Mouse (Mus musculus) C2C12 (cell line): ENCODE results near the gene Snx29. TPM values are rescaled to one million over a fixed set of nuclear protein-coding genes. Genes with fewer than 3 reads are reported as not detected.

Source experiments
- H3K27me3 ChIP-seq: one replicate; pipeline ENCODE4 v1.6.1; 2011; ENCODE audit not compliant: control insufficient read depth, insufficient read depth, insufficient read length
- H3K36me3 ChIP-seq: one replicate; pipeline ENCODE4 v1.6.1; 2011; ENCODE audit not compliant: control insufficient read depth, insufficient read depth
- H3K4me3 ChIP-seq: one replicate; pipeline ENCODE4 v1.5.1; 2011; ENCODE audit warnings: mild to moderate bottlenecking, control low read depth; ENCODE audit not compliant: poor library complexity, insufficient read depth, severe bottlenecking
- H3K79me2 ChIP-seq: one replicate; pipeline ENCODE4 v1.6.1; 2011; ENCODE audit not compliant: control insufficient read depth, insufficient read depth
- H3K79me3 ChIP-seq: one replicate; pipeline ENCODE4 v1.6.1; 2011; ENCODE audit warnings: low read depth, control low read depth
- H3ac ChIP-seq: one replicate; pipeline ENCODE3; 2011; ENCODE audit warnings: low read depth; ENCODE audit not compliant: control insufficient read depth, insufficient read length
- CEBPB ChIP-seq: IDR thresholded peaks from one replicate; pipeline ENCODE4 v1.6.1; 2011; ENCODE audit warnings: low read depth, mild to moderate bottlenecking, control low read depth, moderate library complexity
- CTCF ChIP-seq: IDR thresholded peaks from one replicate; pipeline ENCODE4 v1.5.1; 2011; ENCODE audit not compliant: control insufficient read depth, insufficient read depth, insufficient read length
- FOSL1 ChIP-seq: IDR thresholded peaks from one replicate; pipeline ENCODE4 v1.8.0; 2011; ENCODE audit warnings: mild to moderate bottlenecking, low read length; ENCODE audit not compliant: poor library complexity, insufficient read depth, severe bottlenecking
- MAX ChIP-seq: IDR thresholded peaks from one replicate; pipeline ENCODE4 v1.6.1; 2011; ENCODE audit warnings: mild to moderate bottlenecking, control low read depth
- MYOD1 ChIP-seq: IDR thresholded peaks from one replicate; pipeline ENCODE4 v1.6.1; 2011; ENCODE audit warnings: low read depth; ENCODE audit not compliant: control insufficient read depth, insufficient read length
- MYOG ChIP-seq: IDR thresholded peaks from one replicate; pipeline ENCODE4 v1.6.1; 2011; ENCODE audit not compliant: control insufficient read depth, insufficient read length; ENCODE audit errors: extremely low read depth
- USF1 ChIP-seq: IDR thresholded peaks from one replicate; pipeline ENCODE4 v1.6.1; 2011; ENCODE audit warnings: low read depth, mild to moderate bottlenecking, control low read depth, moderate library complexity
- polyA plus RNA-seq: library from polyadenylated mRNA; unstranded; fragments of >200 nt; fragmentation: generic; extraction: Trizol; gene quantifications from one replicate; pipeline ENCODE4 v1.2.1, GENCODE M21; 2012; ENCODE audit warnings: missing spikeins

The Snx29 gene
- polyA plus RNA-seq, 1 experiment, result 0.62 TPM

DNA sequence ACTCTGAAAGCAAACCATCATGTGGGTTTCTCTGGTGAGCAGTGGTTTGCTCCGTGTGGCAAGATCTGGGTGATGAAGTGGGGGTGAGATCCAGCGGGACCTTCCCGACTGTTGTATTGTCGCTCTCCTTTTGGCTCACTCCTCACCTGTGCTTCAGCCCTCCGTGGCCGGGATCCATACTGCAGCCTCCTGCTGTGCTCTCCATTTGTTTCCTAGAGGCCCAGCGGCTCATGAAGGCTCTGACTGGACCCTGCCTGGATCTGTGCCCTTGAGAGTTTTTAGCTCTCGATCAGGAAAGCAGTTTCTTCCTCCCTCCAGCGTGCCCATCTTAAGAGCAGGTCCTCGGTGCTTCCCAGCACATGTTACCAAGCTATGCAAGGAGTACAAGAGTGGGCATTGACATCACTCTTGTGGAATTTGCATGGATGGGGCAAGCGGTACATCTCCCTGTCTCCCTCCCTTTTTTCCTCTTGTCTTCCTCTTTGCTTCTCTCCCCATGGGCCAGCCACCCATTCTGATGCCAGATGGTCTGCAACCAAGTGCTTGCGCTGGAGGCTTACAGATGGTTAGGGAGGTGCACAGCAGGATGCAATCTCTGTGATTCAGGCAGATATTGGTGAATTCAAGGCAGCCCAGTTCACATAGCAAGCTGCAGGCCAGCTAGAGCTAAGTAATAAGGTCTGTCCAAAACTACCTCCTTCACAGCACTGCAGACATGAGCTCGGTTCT lies 207.9 kb downstream of the Snx29 start:
- H3K27me3 ChIP-seq, result no peaks in the 10 kb centered on the region
- no peaks in the 10 kb centered on the region for H3K79me2 ChIP-seq
- H3K79me3 ChIP-seq, result no peaks in the 10 kb centered on the region
- H3K4me3 ChIP-seq, result no peak overlapping the region
- H3ac ChIP-seq, result no peak overlapping the region
- TF ChIP-seq USF1 (no peak), CTCF (no peak), MAX (no peak), CEBPB (no peak), MYOD1 (no peak), MYOG (no peak), FOSL1 (no peak)
- H3K36me3 ChIP-seq, result no peaks in the 10 kb centered on the region

GRCm38 (mm10) chr16:11531441-11531840 lies 208.7 kb downstream of the Snx29 start:
- TF ChIP-seq USF1, result no peak
- no peak for TF ChIP-seq FOSL1
- TF ChIP-seq CTCF, result no peak
- no peak for TF ChIP-seq CEBPB
- no peak for TF ChIP-seq MYOD1
- TF ChIP-seq MAX, result no peak
- no peak for TF ChIP-seq MYOG

DNA sequence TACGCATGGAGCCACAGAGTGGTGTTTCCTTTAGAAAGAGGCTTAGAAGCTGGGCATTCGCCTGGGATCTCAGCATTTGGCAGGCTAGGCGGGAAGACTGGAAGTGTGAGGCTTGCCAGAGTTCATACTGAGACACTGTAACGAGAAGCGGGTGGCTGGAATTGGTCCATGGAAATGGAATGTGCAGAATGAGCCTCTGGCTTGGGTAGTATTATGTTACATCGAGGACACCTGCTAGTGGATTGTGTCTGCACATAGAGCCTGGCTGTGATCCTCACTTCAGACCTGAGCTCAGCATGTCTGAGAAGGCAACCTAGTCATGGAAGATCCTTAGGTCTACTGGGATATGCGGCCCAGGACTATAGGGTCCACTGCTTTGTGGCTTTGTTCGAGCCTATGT lies 209.9 kb downstream of the Snx29 start:
- no peak for TF ChIP-seq FOSL1
- TF ChIP-seq MYOG, result no peak
- TF ChIP-seq CEBPB, result no peak
- TF ChIP-seq MAX, result no peak
- no peak for TF ChIP-seq USF1
- TF ChIP-seq MYOD1, result no peak
- TF ChIP-seq CTCF, result no peak
- Histone ChIP-seq H3K79me2 (no peaks in the 10 kb centered on the region), H3K4me3 (no peak overlapping the region), H3K79me3 (no peaks in the 10 kb centered on the region), H3K36me3 (no peaks in the 10 kb centered on the region), H3K27me3 (no peaks in the 10 kb centered on the region), H3ac (no peak overlapping the region)

More at GRCm38 (mm10) chr16:11531441-11531840, 208.7 kb downstream of the Snx29 start:
- Histone ChIP-seq H3ac (no peak overlapping the region), H3K36me3 (no peaks in the 10 kb centered on the region), H3K27me3 (no peaks in the 10 kb centered on the region), H3K4me3 (no peak overlapping the region), H3K79me3 (no peaks in the 10 kb centered on the region), H3K79me2 (no peaks in the 10 kb centered on the region)

- no peaks in the 10 kb centered on the region for H3K36me3 ChIP-seq
- no peaks in the 10 kb centered on the region for H3K79me3 ChIP-seq
- TF ChIP-seq CEBPB (no peak), CTCF (no peak), MYOG (no peak), USF1 (no peak), FOSL1 (no peak), MAX (no peak), MYOD1 (no peak)
- no peak overlapping the region for H3K4me3 ChIP-seq
- no peaks in the 10 kb centered on the region for H3K27me3 ChIP-seq
- H3ac ChIP-seq, result no peak overlapping the region
- H3K79me2 ChIP-seq, result no peaks in the 10 kb centered on the region
These were observed 210.7 kb downstream of the Snx29 start for GRCm38 (mm10) chr16:11533441-11533840.

- H3K36me3 ChIP-seq, result no peaks in the 10 kb centered on the region
- H3K27me3 ChIP-seq, result no peaks in the 10 kb centered on the region
- no peak for TF ChIP-seq CEBPB
- no peak for TF ChIP-seq MAX
- TF ChIP-seq MYOG, result no peak
- no peak for TF ChIP-seq CTCF
- no peak for TF ChIP-seq USF1
- TF ChIP-seq MYOD1, result no peak
- TF ChIP-seq FOSL1, result no peak
- no peaks in the 10 kb centered on the region for H3K79me2 ChIP-seq
- H3K79me3 ChIP-seq, result no peaks in the 10 kb centered on the region
- H3K4me3 ChIP-seq, result no peak overlapping the region
- H3ac ChIP-seq, result no peak overlapping the region
These were observed 215.0 kb downstream of the Snx29 start for GRCm38 (mm10) chr16:11537663-11538062.
